Mouse (Mus musculus): ENCODE measurements around the gene Lrrn4. TPM values are rescaled to one million over a fixed set of nuclear protein-coding genes. Genes with fewer than 3 reads are reported as not detected.

Lrrn4 gene
- polyA plus RNA-seq (2015; fragmentation: Illumina TruSeq; extraction: RNeasy Lipid Tissue Mini Kit (QIAGEN cat#74804); ENCODE audit: low read depth, low replicate concordance) = 0.46 TPM

GRCm38 (mm10) chr2:132880844-132881645, at the start of gene Lrrn4:
Lrrn4 (minus strand) TSS chr2:132880891.

GRCm38 (mm10) chr2:132846407-132847358, 34.0 kb downstream of the Lrrn4 start, which contains the start of gene Crls1:
Crls1 (plus strand) TSS chr2:132846666.

Other genes with a start within 250 kb of the Lrrn4 start
- 17.4 TPM for gene Shld1, start 194.0 kb downstream of the Lrrn4 start, polyA plus RNA-seq (2015; fragmentation: Illumina TruSeq; extraction: RNeasy Lipid Tissue Mini Kit (QIAGEN cat#74804); ENCODE audit: low read depth, low replicate concordance)
- 297 TPM for gene Chgb, start 99.6 kb downstream of the Lrrn4 start, polyA plus RNA-seq (2015; fragmentation: Illumina TruSeq; extraction: RNeasy Lipid Tissue Mini Kit (QIAGEN cat#74804); ENCODE audit: low read depth, low replicate concordance)
- gene Trmt6, start 64.8 kb downstream of the Lrrn4 start, polyA plus RNA-seq (2015; fragmentation: Illumina TruSeq; extraction: RNeasy Lipid Tissue Mini Kit (QIAGEN cat#74804); ENCODE audit: low read depth, low replicate concordance) = 31.5 TPM
- 4.0 TPM for gene Mcm8, start 64.8 kb downstream of the Lrrn4 start, polyA plus RNA-seq (2015; fragmentation: Illumina TruSeq; extraction: RNeasy Lipid Tissue Mini Kit (QIAGEN cat#74804); ENCODE audit: low read depth, low replicate concordance)
- gene Crls1, start 34.2 kb downstream of the Lrrn4 start, polyA plus RNA-seq (2015; fragmentation: Illumina TruSeq; extraction: RNeasy Lipid Tissue Mini Kit (QIAGEN cat#74804); ENCODE audit: low read depth, low replicate concordance) = 46.0 TPM
- 0.42 TPM for gene Fermt1, start 65.0 kb upstream of the Lrrn4 start, polyA plus RNA-seq (2015; fragmentation: Illumina TruSeq; extraction: RNeasy Lipid Tissue Mini Kit (QIAGEN cat#74804); ENCODE audit: low read depth, low replicate concordance)

All from brain, adult 10 weeks (tissue).